Mouse (Mus musculus): ENCODE data around the gene Astl. TPM values are rescaled to one million over a fixed set of nuclear protein-coding genes. Genes with fewer than 3 reads are reported as not detected.

Gene Astl
- polyA plus RNA-seq, 2 experiments, result not detected

DNA sequence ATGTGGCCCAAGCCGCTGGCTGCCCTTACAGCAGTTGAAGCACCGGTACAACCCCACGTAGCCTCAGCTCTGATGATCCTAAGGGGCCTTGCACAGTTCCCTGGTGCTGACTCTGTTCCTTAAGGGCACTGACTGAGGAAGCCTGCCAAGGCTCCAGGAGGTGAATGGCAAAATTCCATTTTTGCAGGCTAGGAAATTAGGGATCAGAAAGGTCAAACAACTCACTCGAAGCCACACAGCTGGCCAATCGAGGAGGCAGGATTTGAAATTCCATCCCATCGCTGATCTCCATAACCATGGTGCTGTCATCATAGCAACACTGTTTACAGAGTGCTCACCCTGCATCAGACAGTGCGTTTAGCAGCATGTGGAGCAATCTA lies 40.2 kb downstream of the Astl start:
- no peak for TF ChIP-seq CTCF (IDR thresholded peaks at IDR 0.05; ENCODE audit: low read depth)
- no peak for TF ChIP-seq EP300 (IDR thresholded peaks at IDR 0.05; ENCODE audit: low read depth)
- H3K27me3 ChIP-seq (ENCODE audit: control insufficient read depth, insufficient read depth, low read length), result no peaks in the 10 kb centered on the region
- H3K4me2 ChIP-seq (ENCODE audit: low read depth), result no peak overlapping the region
- H3K9me3 ChIP-seq (ENCODE audit: control insufficient read depth, low read length), result no peaks in the 10 kb centered on the region
- H3K36me3 ChIP-seq (replicated peaks; ENCODE audit: control insufficient read depth, insufficient read depth, low read depth), result no peaks in the 10 kb centered on the region
- H3K4me1 ChIP-seq (replicated peaks; ENCODE audit: control insufficient read depth in 2 of 2, insufficient read depth in 2 of 2, low read length in 1 of 2), result peaks cover 29 to 52% of the 10 kb centered on the region in 2 experiments
- H3K27ac ChIP-seq, result no peak overlapping the region
- no peak overlapping the region for H3K4me3 ChIP-seq (ENCODE audit: insufficient read depth in 1 of 2, low read depth in 2 of 2, low read length in 2 of 2)
- WGBS (ENCODE audit: insufficient replicate concordance), result 72% methylated on average over 7 of the region's 7 CpGs
- ATAC-seq (ENCODE audit: insufficient read depth) (no peak), DNase-seq (ENCODE audit: low read depth in 3 of 3, low spot score in 3 of 3) (no peak)
- H3K9ac ChIP-seq (replicated peaks), result no peak overlapping the region

DNA sequence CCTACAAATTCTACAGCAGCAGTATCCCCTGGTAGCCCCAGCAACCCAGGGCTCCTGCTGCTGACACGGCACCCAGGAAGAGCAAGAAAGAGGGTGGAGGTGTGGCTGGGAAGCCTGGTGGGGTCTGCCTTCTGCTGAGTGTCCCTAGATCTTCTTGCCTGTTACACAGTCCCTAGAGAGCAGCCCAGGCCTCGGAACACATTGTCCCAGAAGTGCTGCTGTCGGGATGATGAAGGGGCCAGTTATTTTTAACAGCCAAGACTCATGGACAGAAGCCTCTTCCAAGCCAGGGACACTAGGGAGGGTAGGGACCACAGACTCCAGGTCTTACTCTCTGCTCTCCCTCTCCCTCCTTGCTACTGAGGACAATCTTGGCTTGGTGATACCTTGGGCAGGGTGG lies 40.8 kb downstream of the Astl start:
- Histone ChIP-seq H3K4me1 (replicated peaks; ENCODE audit: control insufficient read depth in 2 of 2, insufficient read depth in 2 of 2, low read length in 1 of 2) (peaks cover 22 to 45% of the 10 kb centered on the region in 2 experiments), H3K27me3 (ENCODE audit: control insufficient read depth, insufficient read depth, low read length) (no peaks in the 10 kb centered on the region), H3K9ac (replicated peaks) (no peak overlapping the region), H3K9me3 (ENCODE audit: control insufficient read depth, low read length) (no peaks in the 10 kb centered on the region), H3K36me3 (replicated peaks; ENCODE audit: control insufficient read depth, insufficient read depth, low read depth) (no peaks in the 10 kb centered on the region), H3K4me2 (ENCODE audit: low read depth) (no peak overlapping the region), H3K4me3 (ENCODE audit: insufficient read depth in 1 of 2, low read depth in 2 of 2, low read length in 2 of 2) (no peak overlapping the region), H3K27ac (no peak overlapping the region)
- ATAC-seq (ENCODE audit: insufficient read depth) (no peak), DNase-seq (ENCODE audit: low read depth in 3 of 3, low spot score in 3 of 3) (no peak)
- WGBS (ENCODE audit: insufficient replicate concordance), result 80% methylated on average over 3 of the region's 3 CpGs
- TF ChIP-seq CTCF (IDR thresholded peaks at IDR 0.05; ENCODE audit: low read depth) (no peak), EP300 (IDR thresholded peaks at IDR 0.05; ENCODE audit: low read depth) (no peak)

DNA sequence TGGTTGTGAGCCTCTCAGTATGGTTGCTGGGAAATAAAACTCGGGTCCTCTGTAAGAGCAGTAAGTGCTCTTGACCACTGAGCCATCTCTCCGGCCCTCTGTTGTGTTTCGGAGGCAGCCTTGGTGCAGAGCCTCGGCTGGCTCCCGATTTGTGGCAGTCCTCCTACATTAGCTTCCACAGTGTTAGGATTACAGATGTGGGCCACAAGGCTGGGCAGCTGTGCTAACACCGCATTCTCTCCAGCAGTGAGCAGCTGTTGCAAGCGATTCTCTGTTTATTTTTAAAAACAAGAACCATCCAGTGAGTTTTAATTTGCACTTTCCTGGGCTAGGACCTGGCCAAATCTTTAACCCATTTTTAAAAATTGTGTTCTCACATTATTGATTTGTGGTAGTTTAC lies 45.4 kb downstream of the Astl start:
- H3K27me3 ChIP-seq (ENCODE audit: control insufficient read depth, insufficient read depth, low read length), result no peaks in the 10 kb centered on the region
- 70% methylated on average over 7 of the region's 7 CpGs for WGBS (ENCODE audit: insufficient replicate concordance)
- no peak for ATAC-seq (ENCODE audit: insufficient read depth)

DNA sequence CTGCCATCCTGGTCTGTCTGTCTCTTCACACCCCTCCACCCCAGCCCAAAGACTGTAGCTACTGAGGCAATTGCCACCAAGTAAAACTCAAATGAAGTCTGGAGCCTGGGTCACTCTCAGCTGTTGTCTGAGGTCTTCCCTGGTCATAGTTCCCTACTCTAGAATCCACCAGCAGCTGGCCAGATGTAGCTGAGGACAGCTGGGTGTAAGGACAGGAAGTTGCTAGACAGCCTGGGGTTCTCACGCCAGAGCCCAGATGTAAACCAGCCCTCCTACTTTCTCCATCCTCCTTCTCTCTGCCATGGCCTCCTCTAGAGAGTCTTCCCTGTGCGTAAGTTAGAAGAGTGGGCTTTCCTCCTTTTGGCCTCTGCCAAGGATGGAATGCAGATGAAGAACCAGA lies 49.1 kb downstream of the Astl start:
- TF ChIP-seq EP300 (IDR thresholded peaks at IDR 0.05; ENCODE audit: low read depth), result no peak
- no peak for TF ChIP-seq CTCF (IDR thresholded peaks at IDR 0.05; ENCODE audit: low read depth)
- Histone ChIP-seq H3K9me3 (ENCODE audit: control insufficient read depth, low read length) (no peaks in the 10 kb centered on the region), H3K9ac (replicated peaks) (no peak overlapping the region), H3K4me2 (ENCODE audit: low read depth) (no peak overlapping the region), H3K27ac (no peak overlapping the region), H3K27me3 (ENCODE audit: control insufficient read depth, insufficient read depth, low read length) (no peaks in the 10 kb centered on the region), H3K4me3 (ENCODE audit: insufficient read depth in 1 of 2, low read depth in 2 of 2, low read length in 2 of 2) (no peak overlapping the region), H3K4me1 (replicated peaks; ENCODE audit: control insufficient read depth in 2 of 2, insufficient read depth in 2 of 2, low read length in 1 of 2) (0 out of 4 replicates have a peak, but pooled peaks cover 0 to 2% of the 10 kb centered on the region in 2 experiments), H3K36me3 (replicated peaks; ENCODE audit: control insufficient read depth, insufficient read depth, low read depth) (no peaks in the 10 kb centered on the region)
- 65% methylated on average over 2 of the region's 2 CpGs for WGBS (ENCODE audit: insufficient replicate concordance)
- ATAC-seq (ENCODE audit: insufficient read depth), result no peak
- DNase-seq (ENCODE audit: low read depth in 3 of 3, low spot score in 3 of 3), result no peak

More for the DNA sequence above, 45.4 kb downstream of the Astl start:
- 0 out of 4 replicates have a peak, but pooled peaks cover 0 to 3% of the 10 kb centered on the region in 2 experiments for H3K4me1 ChIP-seq (replicated peaks; ENCODE audit: control insufficient read depth in 2 of 2, insufficient read depth in 2 of 2, low read length in 1 of 2)
- no peaks in the 10 kb centered on the region for H3K36me3 ChIP-seq (replicated peaks; ENCODE audit: control insufficient read depth, insufficient read depth, low read depth)
- no peak overlapping the region for H3K4me2 ChIP-seq (ENCODE audit: low read depth)
- no peak overlapping the region for H3K9ac ChIP-seq (replicated peaks)
- H3K4me3 ChIP-seq (ENCODE audit: insufficient read depth in 1 of 2, low read depth in 2 of 2, low read length in 2 of 2), result no peak overlapping the region
- DNase-seq (ENCODE audit: low read depth in 3 of 3, low spot score in 3 of 3), result no peak
- TF ChIP-seq CTCF (IDR thresholded peaks at IDR 0.05; ENCODE audit: low read depth) (no peak), EP300 (IDR thresholded peaks at IDR 0.05; ENCODE audit: low read depth) (no peak)
- no peaks in the 10 kb centered on the region for H3K9me3 ChIP-seq (ENCODE audit: control insufficient read depth, low read length)
- H3K27ac ChIP-seq, result no peak overlapping the region

DNA sequence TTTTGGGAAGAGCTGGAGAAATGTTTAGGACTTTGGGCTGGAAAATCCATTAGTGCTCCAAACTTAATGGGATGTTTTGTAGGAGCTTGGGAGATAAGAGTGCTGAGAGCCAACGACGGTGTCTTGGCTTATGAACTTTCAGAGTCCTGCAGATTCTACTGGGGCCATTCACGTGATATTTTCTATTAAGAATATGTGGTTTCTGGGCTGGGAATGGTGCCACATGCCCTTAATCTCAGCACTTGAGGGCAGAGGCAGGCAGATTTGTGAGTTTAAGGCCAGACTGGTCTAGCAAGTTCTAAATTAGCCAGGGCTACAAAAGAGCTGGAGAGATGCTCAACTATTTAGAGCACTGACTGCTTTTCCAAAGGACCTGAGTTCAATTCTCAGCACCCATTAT lies 51.9 kb downstream of the Astl start:
- ATAC-seq (ENCODE audit: insufficient read depth), result no peak
- 66% methylated on average over 3 of the region's 3 CpGs for WGBS (ENCODE audit: insufficient replicate concordance)

More for the DNA sequence above, 51.9 kb downstream of the Astl start:
- Histone ChIP-seq H3K36me3 (replicated peaks; ENCODE audit: control insufficient read depth, insufficient read depth, low read depth) (no peaks in the 10 kb centered on the region), H3K9ac (replicated peaks) (no peak overlapping the region), H3K9me3 (ENCODE audit: control insufficient read depth, low read length) (no peaks in the 10 kb centered on the region), H3K4me3 (ENCODE audit: insufficient read depth in 1 of 2, low read depth in 2 of 2, low read length in 2 of 2) (no peak overlapping the region), H3K27me3 (ENCODE audit: control insufficient read depth, insufficient read depth, low read length) (no peaks in the 10 kb centered on the region), H3K27ac (no peak overlapping the region), H3K4me2 (ENCODE audit: low read depth) (no peak overlapping the region), H3K4me1 (replicated peaks; ENCODE audit: control insufficient read depth in 2 of 2, insufficient read depth in 2 of 2, low read length in 1 of 2) (0 out of 4 replicates have a peak, but pooled peaks cover 0 to 2% of the 10 kb centered on the region in 2 experiments)
- TF ChIP-seq EP300 (IDR thresholded peaks at IDR 0.05; ENCODE audit: low read depth), result no peak
- TF ChIP-seq CTCF (IDR thresholded peaks at IDR 0.05; ENCODE audit: low read depth), result no peak
- DNase-seq (ENCODE audit: low read depth in 3 of 3, low spot score in 3 of 3), result no peak
